Mouse (Mus musculus) left cerebral cortex, adult 2 months (tissue): ENCODE data around the gene Ptpdc1. TPM values are rescaled to one million over a fixed set of nuclear protein-coding genes. Genes with fewer than 3 reads are reported as not detected.

Experiments used
- DNase-seq, 2 experiments: peaks; one replicate each; pipeline ENCODE4 v3.0.0; 2021 to 2022; ENCODE audit warnings: low spot score in 2 of 2, mixed read lengths in 1 of 2; ENCODE audit errors: extremely low spot score in 1 of 2
- H3K27ac ChIP-seq: fragments of 200-600 bp; 2 replicates; pipeline ENCODE4 v1.8.1; 2022
- H3K4me3 ChIP-seq: fragments of 200-600 bp; 2 replicates; pipeline ENCODE4 v1.8.1; 2022
- CTCF ChIP-seq: fragments of 200-600 bp; IDR thresholded peaks from 2 replicates; pipeline ENCODE4 v1.8.1; 2022; ENCODE audit warnings: antibody characterized with exemption, mild to moderate bottlenecking, moderate library complexity
- intact Hi-C: fragments of 180-260 bp; cut with DNase I; formaldehyde crosslinking; loops from one replicate; pipeline ENCODE4 v1.15.1; 2025
- long read RNA-seq, 2 experiments: library from polyadenylated mRNA; stranded (forward); transcript quantifications; one replicate each; pipeline ENCODE4 v2.0.0; 2021; ENCODE audit warnings: borderline mapping rate in 2 of 2
- total RNA-seq, 2 experiments: library from RNA; stranded (reverse); gene quantifications; 2 replicates each; pipeline ENCODE4 v1.2.3; 2021

Gene Ptpdc1
- 10 to 100 TPM; 22.9 to 28.5 TPM for total RNA-seq
- long read RNA-seq, experiment 1, full-length matches to known transcripts = 21 of 40 reads
- long read RNA-seq, experiment 1, partial matches to known transcripts = 5 of 40 reads
- long read RNA-seq, experiment 1, other reads (novel, unspliced or antisense) = 14 of 40 reads
- long read RNA-seq, experiment 2, full-length matches to known transcripts = 12 of 24 reads
- long read RNA-seq, experiment 2, partial matches to known transcripts = 2 of 24 reads
- long read RNA-seq, experiment 2, other reads (novel, unspliced or antisense) = 10 of 24 reads

- no peak for TF ChIP-seq CTCF
- Histone ChIP-seq H3K4me3 (peak within 1 kb of the TSS; percentile 86), H3K27ac (peak within 1 kb of the TSS; percentile 96)
- intact Hi-C loops = loop anchor here (2.0 kb wide), 1 partner anchor 79 kb away; no protein-coding TSS in a partner anchor
- DNase-seq = peak; percentile 99
Measured at GRCm38 (mm10) chr13:48625433-48626184, at the start of gene Ptpdc1. Gene Ptpdc1 (minus strand): TSS chr13:48625664.

- peak; percentile 8 for TF ChIP-seq CTCF
- H3K27ac ChIP-seq = no peak overlapping the region
- DNase-seq = no peak
- intact Hi-C loops = no loop called here
- H3K4me3 ChIP-seq = no peak overlapping the region
Measured at GRCm38 (mm10) chr13:48674609-48675008, 49.1 kb upstream of the Ptpdc1 start.

- no peak for TF ChIP-seq CTCF
- H3K4me3 ChIP-seq = no peak overlapping the region
- DNase-seq = no peak
- no peak overlapping the region for H3K27ac ChIP-seq
- intact Hi-C loops = no loop called here
Measured at GRCm38 (mm10) chr13:48672312-48672840, 46.9 kb upstream of the Ptpdc1 start.

- Histone ChIP-seq H3K4me3 (no peak overlapping the region), H3K27ac (no peak overlapping the region)
- DNase-seq = no peak
- intact Hi-C loops = no loop called here
- no peak for TF ChIP-seq CTCF
Measured at GRCm38 (mm10) chr13:48668976-48669534, 43.6 kb upstream of the Ptpdc1 start.

- DNase-seq = no peak
- H3K4me3 ChIP-seq = no peak overlapping the region
- intact Hi-C loops = no loop called here
- no peak for TF ChIP-seq CTCF
- no peak overlapping the region for H3K27ac ChIP-seq
Measured at GRCm38 (mm10) chr13:48668091-48668975, 42.9 kb upstream of the Ptpdc1 start.

GRCm38 (mm10) chr13:48667461-48667860, 42.0 kb upstream of the Ptpdc1 start:
- H3K4me3 ChIP-seq = no peak overlapping the region
- no peak for TF ChIP-seq CTCF
- DNase-seq = no peak
- H3K27ac ChIP-seq = no peak overlapping the region
- intact Hi-C loops = no loop called here

GRCm38 (mm10) chr13:48665656-48666597, 40.5 kb upstream of the Ptpdc1 start:
- intact Hi-C loops = no loop called here
- no peak for TF ChIP-seq CTCF
- DNase-seq = no peak
- Histone ChIP-seq H3K27ac (no peak overlapping the region), H3K4me3 (no peak overlapping the region)

- DNase-seq = no peak
- intact Hi-C loops = no loop called here
- no peak for TF ChIP-seq CTCF
- no peak overlapping the region for H3K27ac ChIP-seq
- no peak overlapping the region for H3K4me3 ChIP-seq
Measured at GRCm38 (mm10) chr13:48664916-48665655, 39.6 kb upstream of the Ptpdc1 start.

- Histone ChIP-seq H3K27ac (no peak overlapping the region), H3K4me3 (no peak overlapping the region)
- TF ChIP-seq CTCF = no peak
- intact Hi-C loops = no loop called here
- DNase-seq = no peak
Measured at GRCm38 (mm10) chr13:48663988-48664339, 38.5 kb upstream of the Ptpdc1 start.
